Mouse (Mus musculus) stomach, postnatal 0 days (tissue): ENCODE data around the gene Col19a1. TPM values are rescaled to one million over a fixed set of nuclear protein-coding genes. Genes with fewer than 3 reads are reported as not detected.

Experiments used
- ATAC-seq: fragments of 200-750 bp; cut with Nextera tagmentation; 2 replicates; pipeline ENCODE4 v1.8.0; 2017; ENCODE audit not compliant: low FRiP score, low TSS enrichment
- DNase-seq: peaks from one replicate; pipeline ENCODE4 v3.0.0-alpha.2; 2016; ENCODE audit warnings: low spot score
- H3K27ac ChIP-seq: fragments of 300-500 bp; sonication (generic); replicated peaks from 2 replicates; pipeline ENCODE4 v1.5.1; 2014; ENCODE audit warnings: mild to moderate bottlenecking, control low read depth
- H3K27me3 ChIP-seq: fragments of 300-500 bp; sonication (generic); 2 replicates; pipeline ENCODE4 v1.6.1; 2014; ENCODE audit warnings: low read length; ENCODE audit not compliant: control insufficient read depth, insufficient read depth
- H3K36me3 ChIP-seq: fragments of 300-500 bp; sonication (generic); 2 replicates; pipeline ENCODE4 v1.6.1; 2014; ENCODE audit warnings: low read length, mixed read lengths; ENCODE audit not compliant: control insufficient read depth, insufficient read depth
- H3K4me1 ChIP-seq: fragments of 300-500 bp; sonication (generic); replicated peaks from 2 replicates; pipeline ENCODE4 v1.6.1; 2014; ENCODE audit warnings: antibody characterized with exemption; ENCODE audit not compliant: control insufficient read depth, insufficient read depth
- H3K4me2 ChIP-seq: fragments of 300-500 bp; sonication (generic); replicated peaks from 2 replicates; pipeline ENCODE4 v1.6.1; 2014; ENCODE audit warnings: low read depth, mild to moderate bottlenecking, control low read depth, moderate library complexity
- H3K4me3 ChIP-seq: fragments of 300-500 bp; sonication (generic); 2 replicates; pipeline ENCODE4 v1.5.1; 2014; ENCODE audit warnings: low read depth, low read length, control low read depth
- H3K9ac ChIP-seq: fragments of 300-500 bp; sonication (generic); 2 replicates; pipeline ENCODE4 v1.6.1; 2014; ENCODE audit warnings: mild to moderate bottlenecking, low read length, control low read depth, mixed read lengths
- H3K9me3 ChIP-seq: fragments of 300-500 bp; sonication (generic); 2 replicates; pipeline ENCODE4 v1.6.1; 2016; ENCODE audit warnings: low read length; ENCODE audit not compliant: control insufficient read depth
- CTCF ChIP-seq: IDR thresholded peaks from 2 replicates; pipeline ENCODE4 v1.5.1; 2016; ENCODE audit warnings: antibody characterized with exemption, low read depth, mild to moderate bottlenecking, moderate library complexity
- EP300 ChIP-seq: optimal IDR thresholded peaks from 2 replicates; pipeline ENCODE3; 2016; ENCODE audit warnings: antibody characterized with exemption
- WGBS: fragments of 180-500 bp; shearing (Covaris S2); extraction: QIAGEN DNeasy Blood & Tissue Kit; methylation state at CpG from one replicate; pipeline ENCODE4 v1.1.7; 2014; 5-methylcytosine and 5-hydroxymethylcytosine counted together
- polyA plus RNA-seq: library from polyadenylated mRNA; unstranded; fragments of >200 nt; fragmentation: Nextera tagmentation; extraction: Ambion mirVana; gene quantifications from 2 replicates; pipeline ENCODE4 v1.2.1, GENCODE M21; 2015

Col19a1 gene
- polyA plus RNA-seq, 1 experiment from 2014 or later, result 3.6 TPM

DNA sequence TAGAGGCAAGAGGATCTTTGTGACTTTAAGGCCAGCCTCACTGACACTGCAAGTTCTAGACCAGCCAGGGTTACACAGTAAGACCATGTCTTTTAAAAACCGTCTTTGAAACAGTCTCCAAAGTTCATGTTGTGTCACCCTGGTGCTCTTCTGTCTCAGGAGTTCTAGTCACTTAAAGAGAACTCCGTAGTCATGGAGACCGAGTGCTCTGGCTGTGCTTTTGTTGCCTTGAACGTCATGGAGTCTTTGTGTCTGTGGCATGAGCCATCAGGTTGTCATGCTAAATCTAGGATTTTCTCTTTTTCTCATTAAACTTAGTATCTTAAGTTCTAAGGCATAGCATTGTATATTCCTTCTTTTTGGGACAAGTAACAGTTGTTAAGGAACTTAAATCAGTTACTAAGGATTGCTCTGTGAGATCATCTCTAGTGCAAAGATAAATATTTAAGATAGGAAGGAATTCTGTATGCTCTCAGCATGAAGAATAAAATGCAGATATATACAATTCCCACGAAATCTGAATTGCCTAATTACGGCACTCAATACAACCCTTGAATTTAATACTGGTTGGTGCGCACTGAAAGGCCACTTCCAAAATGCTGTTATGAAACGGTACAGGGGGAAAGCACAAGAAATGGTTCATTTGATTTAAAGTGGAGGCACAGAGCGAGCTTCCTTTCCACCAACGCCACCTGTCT is 134.6 kb downstream of the Col19a1 start:
- Histone ChIP-seq H3K27ac (no peak overlapping the region), H3K4me2 (no peak overlapping the region), H3K9ac (no peak overlapping the region), H3K36me3 (no peaks in the 10 kb centered on the region), H3K4me1 (no peaks in the 10 kb centered on the region), H3K9me3 (no peaks in the 10 kb centered on the region), H3K4me3 (no peak overlapping the region), H3K27me3 (no peaks in the 10 kb centered on the region)
- ATAC-seq, result no peak
- TF ChIP-seq CTCF, result no peak
- no peak for TF ChIP-seq EP300
- 46% methylated on average over 10 of the region's 10 CpGs for WGBS
- no peak for DNase-seq

DNA sequence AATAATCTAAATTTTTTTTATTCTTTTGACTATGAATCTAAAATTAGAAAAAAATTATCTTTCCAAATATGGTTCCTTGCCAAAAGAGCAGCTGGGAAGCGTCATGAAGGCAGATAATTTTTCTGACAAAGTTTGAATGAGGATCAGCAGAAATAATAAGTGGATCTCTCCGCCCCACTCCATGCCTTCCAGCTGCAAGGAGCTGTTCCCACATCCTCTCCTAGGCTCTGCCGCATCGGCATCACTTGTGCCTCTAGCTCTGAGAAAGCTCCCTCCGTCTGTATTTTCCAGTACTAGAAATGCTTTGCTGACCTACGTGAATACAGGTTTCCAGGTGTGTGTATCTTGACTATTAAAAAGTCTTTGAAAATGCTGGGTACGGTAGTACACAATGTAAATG is 135.1 kb downstream of the Col19a1 start:
- TF ChIP-seq EP300, result no peak
- TF ChIP-seq CTCF, result no peak
- H3K27ac ChIP-seq, result no peak overlapping the region
- no peak overlapping the region for H3K9ac ChIP-seq
- no peak overlapping the region for H3K4me3 ChIP-seq
- H3K4me2 ChIP-seq, result no peak overlapping the region
- no peak for DNase-seq
- H3K36me3 ChIP-seq, result no peaks in the 10 kb centered on the region
- H3K27me3 ChIP-seq, result no peaks in the 10 kb centered on the region
- whole genome bisulfite sequencing, result 41% methylated on average over 7 of the region's 7 CpGs
- ATAC-seq, result no peak
- no peaks in the 10 kb centered on the region for H3K9me3 ChIP-seq
- no peaks in the 10 kb centered on the region for H3K4me1 ChIP-seq

DNA sequence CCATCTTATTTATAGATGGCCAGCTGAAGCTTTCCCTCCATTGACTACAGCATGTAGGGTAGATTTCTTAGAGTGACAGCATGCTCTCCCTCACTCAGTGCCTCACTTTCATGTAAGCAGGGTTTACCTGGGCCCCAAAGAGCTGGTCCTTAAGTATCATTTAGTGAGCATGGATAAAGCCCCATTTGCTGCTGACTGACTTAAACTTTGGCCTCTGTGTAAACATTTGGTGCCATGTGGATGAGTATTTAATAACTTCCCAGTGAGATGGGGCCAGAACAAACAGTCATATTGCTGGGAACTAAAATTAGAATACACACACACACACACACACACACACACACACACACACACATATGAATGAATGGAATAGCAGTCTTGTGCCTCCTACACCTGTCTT is 149.8 kb downstream of the Col19a1 start:
- H3K9ac ChIP-seq, result no peak overlapping the region
- ATAC-seq (no peak), DNase-seq (no peak)
- H3K36me3 ChIP-seq, result no peaks in the 10 kb centered on the region
- no peak overlapping the region for H3K4me3 ChIP-seq
- no peaks in the 10 kb centered on the region for H3K4me1 ChIP-seq
- no peaks in the 10 kb centered on the region for H3K9me3 ChIP-seq
- no peak overlapping the region for H3K27ac ChIP-seq
- TF ChIP-seq CTCF (no peak), EP300 (no peak)
- H3K27me3 ChIP-seq, result no peaks in the 10 kb centered on the region
- H3K4me2 ChIP-seq, result no peak overlapping the region

DNA sequence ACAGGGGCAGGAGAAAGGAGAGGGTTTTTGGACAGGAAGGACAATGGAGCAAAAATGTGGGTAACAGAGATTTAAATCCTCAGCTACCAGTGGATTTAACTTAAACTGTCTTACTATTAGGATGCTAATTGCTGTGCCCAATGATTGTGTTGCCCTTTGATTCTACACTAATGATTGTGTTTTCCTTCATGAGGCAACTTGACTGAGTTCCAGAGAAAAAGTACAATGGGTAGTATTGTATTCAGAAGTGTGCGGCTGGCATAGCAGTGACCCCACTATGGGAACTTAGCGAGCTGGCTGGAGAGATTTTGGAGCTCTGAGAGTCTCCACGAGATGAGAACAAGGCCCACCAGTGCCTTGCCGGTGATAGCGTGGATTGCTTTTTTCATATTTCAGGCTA is 159.0 kb downstream of the Col19a1 start:
- H3K9ac ChIP-seq, result no peak overlapping the region
- DNase-seq (no peak), ATAC-seq (no peak)
- H3K4me3 ChIP-seq, result no peak overlapping the region
- H3K27me3 ChIP-seq, result no peaks in the 10 kb centered on the region
- no peaks in the 10 kb centered on the region for H3K36me3 ChIP-seq
- TF ChIP-seq CTCF (no peak), EP300 (no peak)
- H3K27ac ChIP-seq, result no peak overlapping the region
- H3K9me3 ChIP-seq, result no peaks in the 10 kb centered on the region
- 88% methylated on average over 5 of the region's 5 CpGs for WGBS
- no peaks in the 10 kb centered on the region for H3K4me1 ChIP-seq
- H3K4me2 ChIP-seq, result no peak overlapping the region

DNA sequence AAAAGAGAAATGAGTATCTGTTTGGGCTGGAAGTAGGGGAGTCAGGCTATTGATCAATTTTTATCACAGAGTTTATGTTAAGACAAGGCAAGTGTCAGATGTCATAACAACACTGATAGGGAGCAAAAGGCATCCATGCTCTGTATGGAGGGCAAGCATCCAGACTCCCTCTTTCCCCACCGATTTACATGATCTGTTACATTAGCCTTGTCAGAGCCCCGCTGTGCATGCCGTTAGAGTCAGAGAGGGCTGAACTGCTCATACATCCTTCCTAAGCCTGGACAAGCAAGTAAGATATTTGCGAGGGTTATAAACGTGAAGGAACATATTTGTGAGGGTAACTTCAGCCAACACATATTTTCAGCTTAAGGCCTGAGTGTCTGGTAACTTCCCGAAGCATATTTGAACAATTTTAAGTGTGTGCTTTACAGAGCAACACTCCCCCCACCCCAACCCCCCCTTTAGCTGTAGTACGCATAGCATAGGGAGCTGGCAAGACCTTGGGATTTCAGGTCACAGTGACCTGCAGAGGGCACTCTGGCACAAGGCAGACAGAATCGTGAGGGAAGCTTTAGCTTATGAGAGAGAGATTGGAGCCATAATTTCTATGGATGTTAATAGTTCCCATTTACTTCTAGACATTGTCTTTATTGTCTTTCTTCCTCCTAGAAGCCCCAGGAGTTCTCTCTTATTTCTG is 209.0 kb downstream of the Col19a1 start:
- peak; percentile 30 for DNase-seq

DNA sequence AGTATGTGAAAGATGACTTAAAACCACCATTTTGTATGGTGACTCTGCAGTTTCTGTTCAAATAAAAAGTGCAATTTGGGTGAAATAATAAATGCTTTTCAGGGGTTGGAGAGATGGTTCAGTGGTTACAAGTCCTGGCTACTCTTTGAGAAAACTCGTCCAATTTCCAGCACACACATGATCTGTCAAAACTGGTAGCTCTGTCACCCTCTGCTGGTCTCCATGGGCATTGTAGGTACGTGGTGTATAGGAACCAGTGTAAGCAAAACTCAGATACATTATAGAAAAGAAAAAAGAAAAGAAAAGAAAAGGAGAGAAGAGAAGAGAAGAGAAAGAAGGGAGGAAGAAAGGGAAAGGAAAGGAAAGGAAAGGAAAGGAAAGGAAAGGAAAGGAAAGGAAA is 212.4 kb downstream of the Col19a1 start:
- TF ChIP-seq CTCF (peak; percentile 65), EP300 (no peak)
- DNase-seq, result no peak

More for the DNA sequence above, 209.0 kb downstream of the Col19a1 start:
- no peak for TF ChIP-seq EP300
- peak; percentile 75 for TF ChIP-seq CTCF
- Histone ChIP-seq H3K4me1 (no peaks in the 10 kb centered on the region), H3K4me2 (no peak overlapping the region), H3K27me3 (no peaks in the 10 kb centered on the region), H3K9ac (no peak overlapping the region), H3K36me3 (no peaks in the 10 kb centered on the region), H3K4me3 (no peak overlapping the region), H3K27ac (no peak overlapping the region), H3K9me3 (no peaks in the 10 kb centered on the region)
- no peak for ATAC-seq
- WGBS, result 14% methylated on average over 8 of the region's 8 CpGs

More for the DNA sequence above, 212.4 kb downstream of the Col19a1 start:
- H3K4me1 ChIP-seq, result no peaks in the 10 kb centered on the region
- H3K9ac ChIP-seq, result no peak overlapping the region
- H3K4me3 ChIP-seq, result no peak overlapping the region
- H3K36me3 ChIP-seq, result no peaks in the 10 kb centered on the region
- H3K9me3 ChIP-seq, result no peaks in the 10 kb centered on the region
- ATAC-seq, result no peak
- 46% methylated on average over 2 of the region's 2 CpGs for WGBS
- H3K27me3 ChIP-seq, result no peaks in the 10 kb centered on the region
- no peak overlapping the region for H3K27ac ChIP-seq
- no peak overlapping the region for H3K4me2 ChIP-seq
